Mouse (Mus musculus) urinary bladder, postnatal 4 days (tissue): ENCODE measurements around the gene Apobr.

Source experiments
- DNase-seq, 2 experiments: peaks; one replicate each; pipeline ENCODE4 v3.0.0; 2021 to 2022; ENCODE audit warnings: low spot score in 2 of 2

Gene Apobr

DNA sequence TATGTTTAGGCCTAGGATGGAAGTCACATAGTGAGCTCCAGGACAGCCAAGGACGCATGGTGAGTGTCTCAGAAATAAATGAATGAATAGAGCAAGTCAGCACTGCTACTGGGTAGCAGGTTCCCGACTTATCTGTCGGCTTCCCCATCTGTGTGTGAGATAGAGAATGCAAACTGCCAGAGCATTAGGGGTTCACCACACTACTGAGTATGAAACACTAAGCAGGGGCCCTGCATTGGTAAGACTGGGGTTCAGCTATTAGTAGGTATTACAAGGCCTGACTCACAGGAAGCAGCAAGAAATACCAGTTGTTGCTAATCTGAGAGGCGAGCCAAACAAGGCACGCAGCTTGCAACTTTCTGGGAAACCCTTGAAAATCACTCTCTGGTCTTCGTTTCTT lies 14.2 kb downstream of the Apobr start:
- no peak for DNase-seq

GRCm38 (mm10) chr7:126601896-126602295 lies 17.2 kb downstream of the Apobr start:
- DNase-seq: no peak

DNA sequence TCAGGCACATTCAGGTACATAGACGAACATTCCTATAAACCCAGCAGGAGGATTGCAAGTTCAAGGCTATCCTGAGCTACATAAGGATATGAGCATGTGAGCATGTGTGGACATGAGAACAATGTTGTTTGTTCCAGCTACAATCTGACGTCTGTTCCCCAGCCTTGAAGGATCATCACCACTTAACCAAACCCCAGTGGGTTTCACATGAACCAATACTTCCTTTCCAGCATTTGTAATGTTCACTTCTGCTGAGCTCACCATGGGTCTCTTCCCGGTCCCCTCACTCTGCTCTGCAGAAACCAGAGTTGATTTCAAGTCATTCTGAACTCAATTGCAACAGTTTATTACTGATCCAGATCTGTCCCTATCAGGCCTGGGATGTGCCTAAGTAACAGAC lies 17.9 kb downstream of the Apobr start:
- DNase-seq: no peak

DNA sequence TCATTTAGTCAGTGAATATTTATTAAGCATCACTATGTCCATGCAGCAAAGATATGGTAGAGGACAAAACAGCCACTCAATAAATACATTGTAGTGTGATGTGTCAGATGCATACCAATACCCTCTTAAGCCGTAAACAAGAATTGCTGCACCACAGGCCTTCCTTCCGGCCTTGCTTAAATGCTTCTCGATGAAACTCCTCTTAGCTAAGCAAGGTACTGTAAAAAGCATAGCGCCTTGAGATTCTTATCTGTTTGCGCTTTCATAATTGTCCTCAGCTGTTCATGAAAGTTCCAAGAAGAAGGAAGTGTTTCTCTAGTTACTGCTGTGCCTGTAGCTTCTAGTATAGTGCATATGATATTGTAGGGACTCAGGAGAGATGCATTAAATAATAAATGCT lies 21.9 kb downstream of the Apobr start:
- no peak for DNase-seq

DNA sequence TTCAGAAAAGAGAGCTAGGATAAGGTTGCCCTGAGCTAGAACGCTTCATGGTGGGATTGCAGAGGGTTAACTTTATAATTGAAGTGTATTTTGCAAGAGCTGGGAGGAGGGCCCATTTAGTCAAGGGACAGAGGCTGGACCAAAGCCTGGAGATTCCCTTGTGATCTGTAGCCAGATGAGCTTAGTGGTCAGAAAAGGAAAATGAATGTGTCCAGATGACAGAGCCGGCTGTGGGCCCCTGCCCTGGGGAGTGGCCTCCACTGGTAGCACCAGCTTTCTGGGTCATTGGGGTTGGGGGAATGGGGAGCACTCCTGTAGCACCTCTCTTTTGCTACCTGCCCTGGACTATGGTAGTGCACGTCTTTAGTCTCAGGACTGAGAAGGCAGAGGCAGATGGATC lies 22.3 kb downstream of the Apobr start:
- DNase-seq: peak; percentile 56 to 68

DNA sequence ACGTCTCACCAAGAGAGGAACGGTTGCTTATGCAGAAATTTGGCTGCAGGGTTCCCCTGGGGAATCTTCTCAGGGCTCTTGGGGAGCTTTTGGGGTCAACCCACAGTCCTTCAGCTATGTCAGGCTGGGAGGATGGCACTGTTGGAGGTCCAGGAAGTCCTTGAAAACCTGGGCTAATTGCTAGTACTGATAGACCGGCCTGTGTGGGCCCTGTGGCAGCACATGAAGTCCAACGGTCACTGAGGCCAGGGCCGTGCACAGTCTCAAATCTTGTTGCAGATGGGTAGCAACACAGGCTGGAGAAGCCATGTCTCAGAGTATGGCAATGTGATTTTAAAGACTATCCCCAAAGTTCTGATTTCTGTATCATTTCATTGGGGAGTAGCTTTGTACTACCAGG lies 23.1 kb downstream of the Apobr start:
- no peak for DNase-seq

GRCm38 (mm10) chr7:126612736-126613135 lies 28.0 kb downstream of the Apobr start:
- DNase-seq: no peak

GRCm38 (mm10) chr7:126616707-126617106 lies 32.0 kb downstream of the Apobr start:
- no peak for DNase-seq

- DNase-seq: no peak
Observed at GRCm38 (mm10) chr7:126619559-126620275, 35.0 kb downstream of the Apobr start.

DNA sequence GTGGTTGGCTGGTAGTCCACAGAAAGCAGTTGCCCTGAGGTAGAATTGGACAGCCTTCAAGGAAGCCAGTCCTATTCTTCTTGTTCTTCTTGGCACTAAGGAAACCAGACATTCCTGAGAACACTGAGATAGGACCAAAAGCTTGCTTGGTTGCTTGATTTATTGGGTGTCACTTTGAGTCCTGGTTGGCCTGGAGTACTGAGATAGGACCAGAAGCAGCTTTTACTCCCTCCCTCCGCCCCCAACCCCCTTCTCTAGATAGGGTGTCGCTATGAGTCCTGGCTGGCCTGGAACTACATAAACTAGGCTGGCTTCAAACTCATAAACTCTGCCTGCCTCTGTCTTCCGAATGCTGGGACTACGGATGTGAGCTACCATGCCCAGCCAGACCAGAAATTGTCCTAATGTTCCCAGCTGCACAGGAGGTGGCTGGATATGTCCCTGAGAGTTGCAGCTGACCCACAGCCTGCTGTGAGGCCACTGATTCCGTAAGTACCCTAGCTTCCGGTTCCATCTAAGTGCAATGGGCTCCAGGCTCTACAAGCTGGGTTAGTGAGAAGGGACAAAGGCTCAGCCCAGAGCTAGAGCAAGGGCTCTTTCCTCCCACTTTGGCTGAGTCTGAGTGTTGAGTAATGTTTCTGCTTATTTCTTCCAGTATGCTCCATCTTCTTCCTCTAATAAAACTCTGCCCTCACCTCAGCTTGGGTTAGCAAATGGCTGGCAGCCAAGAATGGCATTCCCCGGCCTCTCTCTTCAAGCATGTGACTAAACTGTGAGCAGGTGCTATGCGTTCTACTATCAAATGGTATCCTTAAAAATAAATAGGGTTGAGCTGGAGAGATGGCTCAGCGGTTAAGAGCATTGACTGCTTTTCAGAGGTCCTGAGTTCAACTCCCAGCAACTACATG lies 37.0 kb downstream of the Apobr start:
- no peak for DNase-seq

GRCm38 (mm10) chr7:126623381-126623780 lies 38.6 kb downstream of the Apobr start:
- no peak for DNase-seq

DNA sequence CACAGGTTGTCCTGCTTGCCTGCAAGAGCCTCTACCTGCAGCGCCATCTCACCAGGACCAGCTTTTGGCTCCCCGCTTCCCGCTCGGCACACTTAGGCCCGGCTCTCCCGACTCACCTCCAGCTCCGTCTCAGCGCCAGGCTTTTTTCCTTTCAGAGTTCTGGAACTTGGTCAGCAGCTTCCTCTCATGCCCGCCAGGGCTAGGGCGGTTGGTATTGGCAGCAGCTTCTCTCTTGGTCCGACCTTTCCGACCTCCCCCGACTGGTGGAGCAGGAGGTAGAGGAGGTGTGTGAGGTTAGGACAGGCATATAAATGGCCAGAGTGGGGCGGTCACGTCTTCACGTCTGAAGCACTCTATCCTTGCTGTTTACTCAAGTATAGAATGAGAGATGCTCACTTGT lies 40.0 kb downstream of the Apobr start:
- DNase-seq: no peak

DNA sequence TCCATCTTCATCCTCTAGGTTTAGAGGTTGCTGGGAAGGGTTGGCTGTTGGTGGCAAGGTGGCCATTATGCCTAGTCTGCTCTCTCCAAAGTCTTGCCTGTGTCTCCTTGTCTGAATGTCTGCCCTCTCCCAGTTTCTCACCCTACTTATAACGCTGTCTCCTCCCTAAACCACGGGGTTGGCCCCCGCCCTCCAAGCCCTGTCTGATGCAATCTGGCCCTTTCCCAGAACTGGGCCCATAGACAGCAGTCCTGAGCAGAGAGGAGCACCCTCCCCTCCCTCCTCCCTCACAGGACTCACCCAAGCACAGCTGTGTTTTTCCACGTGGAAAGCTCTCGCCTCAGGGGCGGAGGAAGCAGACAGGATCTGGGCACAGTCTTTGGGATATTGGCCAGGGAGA lies 40.6 kb downstream of the Apobr start:
- DNase-seq: peak; percentile 77 to 82

DNA sequence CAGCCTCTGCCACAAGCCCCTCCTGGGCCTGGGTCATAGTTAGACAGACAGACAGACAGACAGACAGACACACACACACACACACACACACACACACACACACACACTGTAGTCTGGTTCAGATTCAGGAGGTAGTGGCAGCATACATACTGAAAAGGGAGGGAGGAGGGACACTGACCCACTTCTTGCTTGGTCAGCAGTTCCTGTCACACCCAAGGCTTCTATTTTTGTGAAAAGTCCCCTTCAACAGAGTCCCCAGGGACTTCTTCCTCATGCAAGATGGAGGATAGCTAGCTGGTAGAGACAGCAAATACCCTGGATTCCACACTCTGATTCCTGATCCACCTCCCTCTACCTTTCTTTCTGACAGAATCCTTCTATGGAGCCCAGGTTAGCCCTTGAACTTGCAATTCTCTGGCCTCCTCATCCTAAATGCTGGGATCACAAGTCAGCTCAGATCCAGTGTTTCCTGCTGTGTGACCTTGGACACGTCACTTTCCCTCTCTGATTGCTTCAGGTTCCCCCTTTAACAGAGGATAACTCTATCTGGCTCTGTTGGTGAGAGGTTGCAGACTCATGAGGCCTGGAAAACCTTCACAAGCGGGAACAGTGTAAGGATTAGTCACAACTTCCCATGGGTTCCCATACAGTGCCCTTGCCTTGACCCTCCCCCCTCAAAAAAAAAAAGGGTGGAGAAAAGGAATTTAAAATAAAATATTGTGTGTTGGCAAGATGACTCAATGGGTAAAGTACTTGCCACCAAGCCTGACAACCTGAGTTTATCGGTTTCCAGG lies 41.3 kb downstream of the Apobr start:
- DNase-seq: no peak

GRCm38 (mm10) chr7:126628111-126628510 lies 43.4 kb downstream of the Apobr start:
- DNase-seq: no peak

DNA sequence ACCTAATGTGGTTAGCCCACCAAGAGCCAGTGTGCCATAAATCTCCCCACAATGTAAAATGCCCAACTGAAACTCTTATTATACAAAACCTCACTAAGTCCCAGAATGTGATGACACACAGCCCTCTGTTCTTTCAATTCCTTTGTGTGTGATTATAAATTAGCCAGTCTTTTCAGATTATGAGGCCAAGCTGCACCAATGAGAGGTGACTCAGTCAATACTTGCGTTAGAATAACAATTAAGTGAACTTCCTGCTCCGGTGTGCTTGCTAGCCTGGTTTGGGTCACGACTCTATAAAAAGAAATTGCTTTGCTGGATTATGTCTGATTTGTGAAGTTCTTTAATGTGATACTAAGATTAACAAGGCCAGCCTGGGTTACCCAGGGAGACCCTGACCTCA lies 45.2 kb downstream of the Apobr start:
- DNase-seq: no peak

DNA sequence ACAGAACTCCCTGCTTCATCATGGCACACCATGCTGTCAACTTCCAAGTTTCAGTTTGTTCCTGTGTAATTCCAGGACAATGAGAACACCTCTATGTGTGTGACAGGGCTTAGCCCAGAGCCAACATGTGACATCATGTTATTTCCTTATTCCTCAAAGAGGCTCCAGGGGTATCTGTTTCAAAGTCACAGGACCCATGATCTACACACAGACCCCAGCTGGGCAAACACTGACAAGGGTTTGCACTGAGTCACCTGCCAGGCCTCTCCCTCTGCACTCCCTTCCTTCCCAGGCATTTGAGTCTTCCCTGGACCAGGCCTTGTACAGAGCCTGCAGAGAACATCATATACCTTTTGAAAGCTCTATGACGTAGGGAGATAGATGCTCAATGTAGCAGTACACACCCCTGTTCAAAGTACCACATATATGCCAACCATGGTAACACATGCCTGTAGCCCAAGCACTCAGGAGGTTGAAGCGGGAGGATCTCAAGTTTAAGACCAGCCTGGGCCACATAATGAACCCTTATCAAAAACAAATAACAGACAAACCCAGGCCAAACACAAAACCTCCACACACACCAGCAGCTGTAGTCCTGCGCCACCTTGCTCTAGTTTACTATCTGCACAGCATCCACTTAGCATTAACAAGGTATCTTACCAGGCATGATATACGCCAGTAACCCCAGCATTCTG lies 46.2 kb downstream of the Apobr start, which contains the start of gene Nupr1:
Nupr1 (minus strand) TSS at position 38 of the 695 bp plus-strand sequence.
- DNase-seq: no peak

DNA sequence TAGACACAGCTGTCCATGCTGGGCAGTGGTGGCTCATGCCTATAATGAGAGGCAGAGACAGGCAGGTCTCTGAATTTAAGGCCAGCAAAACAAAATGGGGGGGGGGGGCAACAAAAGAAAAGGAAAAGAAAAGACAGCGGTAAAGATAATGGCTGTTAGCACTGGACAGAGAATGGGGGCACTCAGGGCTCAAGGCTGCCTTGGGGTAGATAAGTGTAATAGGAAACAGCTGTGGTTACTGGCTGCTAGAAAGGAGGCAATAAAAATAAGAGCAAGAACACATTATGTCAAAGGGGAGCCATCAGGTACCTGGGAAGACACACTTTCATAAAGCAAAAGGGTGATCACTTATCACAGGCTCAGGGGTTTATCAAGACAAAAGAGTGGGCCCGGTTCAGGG lies 47.7 kb downstream of the Apobr start:
- no peak for DNase-seq

DNA sequence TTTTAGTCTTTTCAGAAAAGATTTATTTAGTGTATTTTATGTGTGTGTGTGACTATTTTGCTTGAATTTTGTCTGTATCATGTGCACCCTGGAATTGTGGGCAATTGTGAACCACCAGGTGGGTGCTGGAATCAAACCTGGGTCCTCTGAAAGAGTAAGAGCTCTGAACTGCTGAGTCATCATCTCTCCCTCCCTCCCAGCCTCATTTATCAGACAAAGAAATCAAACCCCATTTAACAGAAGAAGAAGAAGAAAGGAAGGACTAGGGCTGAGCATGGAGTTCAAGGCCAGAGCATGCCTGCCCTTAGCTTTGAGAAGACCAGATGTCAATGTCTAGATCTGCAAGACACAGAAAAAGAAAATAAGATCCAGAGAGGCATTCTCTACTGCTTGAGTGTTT lies 50.6 kb downstream of the Apobr start:
- DNase-seq: no peak

GRCm38 (mm10) chr7:126636733-126637520 lies 52.2 kb downstream of the Apobr start:
- no peak for DNase-seq
